Mouse (Mus musculus) liver, adult 2 months (tissue): ENCODE data around the gene Col5a1.

ENCODE experiments used
- CTCF ChIP-seq: fragments of 200-500 bp; IDR thresholded peaks from 2 replicates; pipeline ENCODE4 v1.5.1; 2011; ENCODE audit warnings: low read depth, low read length, control low read depth
- POLR2A ChIP-seq: fragments of 200-500 bp; IDR thresholded peaks from 2 replicates; pipeline ENCODE4 v1.6.1; 2011; ENCODE audit warnings: low read length, control low read depth; ENCODE audit not compliant: insufficient read depth; ENCODE audit errors: extremely low read depth

GRCm38 (mm10) chr2:27919309-27919850 lies 33.2 kb downstream of the Col5a1 start:
- TF ChIP-seq POLR2A, result no peak
- TF ChIP-seq CTCF, result no peak
